Mouse (Mus musculus) gonadal fat pad, adult 2 months (tissue): ENCODE measurements around the gene Sin3a. TPM values are rescaled to one million over a fixed set of nuclear protein-coding genes. Genes with fewer than 3 reads are reported as not detected.

Experiments
- DNase-seq: peaks from one replicate; pipeline ENCODE4 v3.0.0-alpha.2; 2012; ENCODE audit warnings: low read depth
- polyA plus RNA-seq: library from polyadenylated mRNA; depleted of rRNA; stranded (reverse); fragments of >200 nt; gene quantifications from 2 replicates; pipeline ENCODE4 v1.2.3, GENCODE M21; 2012

Sin3a gene
- polyA plus RNA-seq, 1 experiment, result 79.2 TPM

- no peak for DNase-seq
Observed at GRCm38 (mm10) chr9:57137246-57137645, 65.4 kb downstream of the Sin3a start.

- DNase-seq, result no peak
Observed at GRCm38 (mm10) chr9:57137777-57138176, 65.9 kb downstream of the Sin3a start.

GRCm38 (mm10) chr9:57138507-57138906, 66.7 kb downstream of the Sin3a start:
- DNase-seq, result no peak

GRCm38 (mm10) chr9:57139110-57139509, 67.3 kb downstream of the Sin3a start:
- no peak for DNase-seq

GRCm38 (mm10) chr9:57139571-57139970, 67.7 kb downstream of the Sin3a start:
- no peak for DNase-seq

GRCm38 (mm10) chr9:57141417-57142353, 69.8 kb downstream of the Sin3a start:
- DNase-seq, result no peak

- DNase-seq, result no peak
Observed at GRCm38 (mm10) chr9:57143212-57143611, 71.4 kb downstream of the Sin3a start.

GRCm38 (mm10) chr9:57144830-57145229, 73.0 kb downstream of the Sin3a start:
- no peak for DNase-seq

GRCm38 (mm10) chr9:57146451-57147066, 74.7 kb downstream of the Sin3a start:
- no peak for DNase-seq

- no peak for DNase-seq
Observed at GRCm38 (mm10) chr9:57147205-57148143, 75.6 kb downstream of the Sin3a start.

- peak; percentile 96 for DNase-seq
Observed at GRCm38 (mm10) chr9:57148144-57148878, 76.5 kb downstream of the Sin3a start, which contains the start of gene Neil1. TSS of gene Neil1 (minus strand) at chr9:57148305.

GRCm38 (mm10) chr9:57149021-57149420, 77.2 kb downstream of the Sin3a start:
- DNase-seq, result no peak

GRCm38 (mm10) chr9:57150192-57150591, 78.4 kb downstream of the Sin3a start:
- no peak for DNase-seq

GRCm38 (mm10) chr9:57152331-57152730, 80.5 kb downstream of the Sin3a start:
- no peak for DNase-seq

- no peak for DNase-seq
Observed at GRCm38 (mm10) chr9:57156383-57156782, 84.5 kb downstream of the Sin3a start.

GRCm38 (mm10) chr9:57156823-57157222, 85.0 kb downstream of the Sin3a start:
- DNase-seq, result no peak

- DNase-seq, result no peak
Observed at GRCm38 (mm10) chr9:57157499-57157898, 85.7 kb downstream of the Sin3a start.

- DNase-seq, result peak; percentile 73
Observed at GRCm38 (mm10) chr9:57158013-57158470, 86.2 kb downstream of the Sin3a start, which contains the start of gene Commd4. TSS of gene Commd4 (minus strand) at chr9:57158331.

- DNase-seq, result no peak
Observed at GRCm38 (mm10) chr9:57158506-57158905, 86.7 kb downstream of the Sin3a start.

- DNase-seq, result no peak
Observed at GRCm38 (mm10) chr9:57162496-57162895, 90.7 kb downstream of the Sin3a start.

GRCm38 (mm10) chr9:57163137-57163536, 91.3 kb downstream of the Sin3a start:
- no peak for DNase-seq
